Mouse (Mus musculus) left cerebral cortex, adult 11 months (tissue): ENCODE measurements around the gene Cbr3.

Experiments
- DNase-seq: peaks from one replicate; pipeline ENCODE4 v3.0.0; 2022; ENCODE audit warnings: low spot score

Gene Cbr3

GRCm38 (mm10) chr16:93711411-93712188 is 28.6 kb downstream of the Cbr3 start, which contains the start of gene Dop1b:
Gene Dop1b (plus strand): TSS chr16:93711904.
- peak; percentile 98 for DNase-seq

- DNase-seq: no peak
Measured at GRCm38 (mm10) chr16:93712189-93712885, 29.3 kb downstream of the Cbr3 start.

GRCm38 (mm10) chr16:93712966-93713365 is 30.0 kb downstream of the Cbr3 start:
- DNase-seq: no peak

- no peak for DNase-seq
Measured at GRCm38 (mm10) chr16:93714426-93714825, 31.4 kb downstream of the Cbr3 start.

- DNase-seq: no peak
Measured at GRCm38 (mm10) chr16:93715826-93716225, 32.8 kb downstream of the Cbr3 start.

- no peak for DNase-seq
Measured at GRCm38 (mm10) chr16:93717299-93717703, 34.3 kb downstream of the Cbr3 start.

- DNase-seq: no peak
Measured at GRCm38 (mm10) chr16:93721771-93722170, 38.8 kb downstream of the Cbr3 start.

- DNase-seq: no peak
Measured at GRCm38 (mm10) chr16:93722476-93722875, 39.5 kb downstream of the Cbr3 start.

- DNase-seq: no peak
Measured at GRCm38 (mm10) chr16:93725417-93726144, 42.6 kb downstream of the Cbr3 start.

- no peak for DNase-seq
Measured at GRCm38 (mm10) chr16:93726186-93726585, 43.2 kb downstream of the Cbr3 start.

- DNase-seq: no peak
Measured at GRCm38 (mm10) chr16:93728676-93729075, 45.7 kb downstream of the Cbr3 start.

- DNase-seq: peak; percentile 40
Measured at GRCm38 (mm10) chr16:93729801-93730721, 47.0 kb downstream of the Cbr3 start.

- no peak for DNase-seq
Measured at GRCm38 (mm10) chr16:93731310-93731709, 48.3 kb downstream of the Cbr3 start.

GRCm38 (mm10) chr16:93732875-93733569 is 50.0 kb downstream of the Cbr3 start:
- no peak for DNase-seq

GRCm38 (mm10) chr16:93739251-93739650 is 56.2 kb downstream of the Cbr3 start:
- DNase-seq: no peak
